Mouse (Mus musculus) kidney, adult 2 months (tissue): Measurements from ENCODE around the gene Tmem95. TPM values are rescaled to one million over a fixed set of nuclear protein-coding genes. Genes with fewer than 3 reads are reported as not detected.
A peak's percentile ranks its signal among the peaks of the same experiment; 100 is the strongest.

Source experiments
- DNase-seq: peaks from one replicate; pipeline ENCODE4 v3.0.0; 2021
- H3K27ac ChIP-seq: fragments of 200-500 bp; 2 replicates; pipeline ENCODE4 v1.5.1; 2012; ENCODE audit warnings: low read depth, low read length, control low read depth, inconsistent platforms; ENCODE audit not compliant: insufficient read depth
- H3K27me3 ChIP-seq: fragments of 200-500 bp; replicated peaks from 2 replicates; pipeline ENCODE4 v1.6.1; 2012; ENCODE audit warnings: mild to moderate bottlenecking, moderate library complexity, low read length, inconsistent platforms; ENCODE audit not compliant: control insufficient read depth, insufficient read depth
- H3K36me3 ChIP-seq: fragments of 200-500 bp; 2 replicates; pipeline ENCODE4 v1.6.1; 2012; ENCODE audit warnings: mild to moderate bottlenecking, moderate library complexity, low read length, inconsistent platforms; ENCODE audit not compliant: control insufficient read depth, insufficient read depth
- H3K4me1 ChIP-seq: fragments of 200-500 bp; 2 replicates; pipeline ENCODE4 v1.6.1; 2011; ENCODE audit warnings: low read length; ENCODE audit not compliant: control insufficient read depth, insufficient read depth
- H3K4me3 ChIP-seq: fragments of 200-500 bp; 2 replicates; pipeline ENCODE4 v1.5.1; 2011; ENCODE audit warnings: mild to moderate bottlenecking, low read depth, low read length, control low read depth; ENCODE audit not compliant: insufficient read depth
- CTCF ChIP-seq: fragments of 200-500 bp; conservative IDR thresholded peaks from 2 replicates; pipeline ENCODE4 v1.5.1; 2011; ENCODE audit warnings: low read depth, mild to moderate bottlenecking, control low read depth, low read length, moderate library complexity, mixed read lengths; ENCODE audit not compliant: insufficient read depth, insufficient read length
- POLR2A ChIP-seq: fragments of 200-500 bp; IDR thresholded peaks from one replicate; pipeline ENCODE4 v1.6.1; 2011; ENCODE audit warnings: low read depth, low read length, control low read depth
- WGBS: fragments of 180-500 bp; shearing (Covaris S2); methylation state at CpG from one replicate; pipeline ENCODE4 v1.1.7; 2018; 5-methylcytosine and 5-hydroxymethylcytosine counted together
- polyA plus RNA-seq: library from polyadenylated mRNA; depleted of rRNA; stranded (reverse); fragments of >200 nt; gene quantifications from 2 replicates; pipeline ENCODE4 v1.2.3, GENCODE M21; 2012; rRNA removed

Tmem95 gene
- polyA plus RNA-seq, 1 experiment: not detected

DNA sequence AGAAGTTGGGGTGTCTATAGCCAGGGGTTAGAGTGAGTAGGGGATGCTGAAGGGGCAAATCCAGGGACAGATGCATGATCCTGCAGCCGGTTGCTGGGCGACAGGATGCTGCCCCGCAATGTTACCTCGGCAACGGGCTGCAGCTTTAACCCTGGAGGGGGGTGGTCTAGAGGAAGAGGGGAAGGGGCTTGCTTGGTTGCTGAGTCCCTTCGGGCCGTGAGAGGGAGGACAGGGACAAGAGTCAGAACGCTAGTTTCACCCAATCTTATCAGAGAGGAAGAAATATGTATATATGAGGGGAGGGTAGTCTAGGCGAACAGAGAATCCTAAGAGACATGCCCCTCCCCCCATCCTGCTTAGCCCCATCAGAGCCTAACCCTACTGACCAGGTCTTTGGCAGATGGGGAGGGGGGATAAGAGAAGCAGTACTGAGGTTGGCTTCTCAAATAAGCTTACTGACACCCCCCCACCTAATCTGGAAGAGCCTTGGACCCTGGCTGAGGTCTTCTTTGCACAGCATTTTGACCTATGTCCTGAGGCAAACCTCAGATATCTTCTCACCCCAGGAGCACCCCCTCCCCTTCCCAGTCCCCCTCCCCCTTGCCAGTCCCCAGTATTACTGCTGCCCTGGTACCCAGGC lies 42.4 kb downstream of the Tmem95 start:
- TF ChIP-seq CTCF (no peak), POLR2A (no peak)
- DNase-seq: no peak
- Histone ChIP-seq H3K27me3 (no peaks in the 10 kb centered on the region), H3K4me3 (no peak overlapping the region), H3K27ac (no peak overlapping the region), H3K36me3 (no peaks in the 10 kb centered on the region), H3K4me1 (peaks cover 6% of the 10 kb centered on the region)
- 56% methylated on average over 9 of the region's 9 CpGs for WGBS

DNA sequence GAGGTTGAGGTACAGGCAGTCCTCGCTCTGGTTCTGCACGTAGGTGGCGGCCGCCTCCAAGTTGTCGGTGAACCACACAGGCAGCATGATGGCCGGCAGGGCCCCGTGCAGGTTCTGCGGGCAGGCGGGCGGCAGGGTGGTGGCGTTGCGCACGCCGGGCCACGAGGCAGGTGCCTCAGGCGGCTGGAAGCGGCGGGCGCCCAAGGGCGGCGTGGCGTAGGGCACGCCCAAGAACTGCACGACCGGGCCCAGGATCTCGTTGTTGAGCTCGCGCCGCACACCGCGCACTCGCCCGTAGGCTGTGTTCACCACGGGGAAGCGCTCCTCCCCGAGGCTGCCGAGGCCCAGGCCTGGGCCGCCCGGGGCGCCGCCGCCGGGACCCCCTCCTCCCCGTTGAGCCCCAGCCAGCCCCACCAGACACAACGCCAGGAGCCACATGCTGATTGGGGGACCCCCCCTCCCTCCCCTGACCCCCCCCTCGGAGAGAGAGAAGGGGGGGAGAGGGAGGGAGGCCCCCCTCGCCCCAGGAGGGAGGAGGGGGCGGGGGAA lies 43.7 kb downstream of the Tmem95 start:
- Histone ChIP-seq H3K27me3 (no peaks in the 10 kb centered on the region), H3K4me3 (peak overlapping the region; percentile 16; the same call in 1 of the 2 replicates), H3K4me1 (peaks cover 4% of the 10 kb centered on the region), H3K36me3 (no peaks in the 10 kb centered on the region), H3K27ac (no peak overlapping the region)
- WGBS: 29% methylated on average over 40 of the region's 48 CpGs
- DNase-seq: peak; percentile 33
- TF ChIP-seq CTCF (no peak), POLR2A (no peak)

DNA sequence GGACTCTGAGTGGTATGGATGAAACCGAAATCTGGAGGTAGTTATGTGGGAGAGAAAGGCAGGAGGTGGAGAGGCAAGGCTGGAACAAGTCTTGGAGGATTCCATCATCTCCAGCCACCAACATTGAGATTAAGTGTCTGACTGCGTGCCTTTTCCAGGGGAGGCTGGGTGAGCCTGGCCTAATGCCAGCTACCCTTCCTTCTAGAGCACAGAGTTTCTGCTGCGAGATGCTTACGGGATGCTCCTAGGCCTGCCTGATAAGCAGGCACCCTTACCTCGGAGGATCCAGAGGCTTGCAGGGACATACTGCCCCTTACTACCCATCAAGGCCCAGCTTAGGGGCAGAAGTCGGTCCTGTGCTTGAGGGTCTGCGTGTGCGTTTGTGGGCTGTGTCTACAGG lies 44.3 kb downstream of the Tmem95 start:
- H3K36me3 ChIP-seq: no peaks in the 10 kb centered on the region
- WGBS: 78% methylated on average over 8 of the region's 8 CpGs
- no peaks in the 10 kb centered on the region for H3K27me3 ChIP-seq
- H3K4me3 ChIP-seq: 0 out of 2 replicates have a peak overlapping the region, but pooled peaks have one; percentile 16
- DNase-seq: no peak
- no peak overlapping the region for H3K27ac ChIP-seq
- no peaks in the 10 kb centered on the region for H3K4me1 ChIP-seq
- TF ChIP-seq CTCF (no peak), POLR2A (no peak)

DNA sequence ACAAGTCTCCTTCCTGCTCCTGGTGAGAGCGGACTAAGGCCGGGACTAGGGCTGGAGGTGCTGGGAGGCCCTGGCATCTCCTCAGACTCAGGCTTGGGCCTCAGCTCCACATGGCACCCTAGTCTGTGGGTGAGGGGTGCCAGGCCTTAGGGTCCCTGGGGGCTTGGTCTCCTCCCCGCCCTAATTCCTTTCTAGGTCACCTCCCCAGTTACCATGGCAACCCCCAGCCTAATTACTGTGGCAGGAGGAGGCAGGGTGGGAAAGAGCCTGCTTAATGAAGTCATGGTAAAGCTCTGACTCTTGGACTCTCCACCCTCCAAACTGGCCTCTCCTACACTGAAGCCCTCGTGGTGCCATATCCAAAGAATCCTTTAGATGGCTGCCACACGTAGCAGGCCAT lies 49.0 kb downstream of the Tmem95 start:
- Histone ChIP-seq H3K27me3 (no peaks in the 10 kb centered on the region), H3K36me3 (no peaks in the 10 kb centered on the region), H3K27ac (no peak overlapping the region), H3K4me3 (no peak overlapping the region), H3K4me1 (no peaks in the 10 kb centered on the region)
- no peak for DNase-seq
- 74% methylated on average over 5 of the region's 5 CpGs for WGBS
- TF ChIP-seq POLR2A (no peak), CTCF (no peak)

Other genes starting within 250 kb of the Tmem95 start
- 49.9 and 50.8 TPM in 2 replicates for gene Fxr2, start 245.0 kb downstream of the Tmem95 start, polyA plus RNA-seq
- gene Sox15, start 222.7 kb downstream of the Tmem95 start, polyA plus RNA-seq: 0.58 and 0.70 TPM in 2 replicates
- gene Mpdu1, start 215.4 kb downstream of the Tmem95 start, polyA plus RNA-seq: 143 and 147 TPM in 2 replicates
- 8.5 and 10.7 TPM in 2 replicates for gene Cd68, start 211.9 kb downstream of the Tmem95 start, polyA plus RNA-seq
- gene Eif4a1, start 205.6 kb downstream of the Tmem95 start, polyA plus RNA-seq: 200 and 244 TPM in 2 replicates
- 41.8 and 43.5 TPM in 2 replicates for gene Senp3, start 195.9 kb downstream of the Tmem95 start, polyA plus RNA-seq
- 3.8 and 4.1 TPM in 2 replicates for gene Tnfsf13, start 192.2 kb downstream of the Tmem95 start, polyA plus RNA-seq
- gene Tnfsf12, start 182.2 kb downstream of the Tmem95 start, polyA plus RNA-seq: 55.5 and 65.1 TPM in 2 replicates
- 11.0 and 11.6 TPM in 2 replicates for gene Tnfsfm13, start 181.9 kb downstream of the Tmem95 start, polyA plus RNA-seq
- gene Polr2a, start 119.4 kb downstream of the Tmem95 start, polyA plus RNA-seq: 25.3 and 37.8 TPM in 2 replicates
- gene Slc35g3, start 116.0 kb downstream of the Tmem95 start, polyA plus RNA-seq: 0.05 and 0.10 TPM in 2 replicates
- 22.3 and 24.4 TPM in 2 replicates for gene Zbtb4, start 112.1 kb downstream of the Tmem95 start, polyA plus RNA-seq
- gene Chrnb1, start 82.1 kb downstream of the Tmem95 start, polyA plus RNA-seq: 11.9 and 14.3 TPM in 2 replicates
- 2.6 and 3.3 TPM in 2 replicates for gene Fgf11, start 76.2 kb downstream of the Tmem95 start, polyA plus RNA-seq
- gene Tmem102, start 72.4 kb downstream of the Tmem95 start, polyA plus RNA-seq: 19.2 and 22.4 TPM in 2 replicates
- 0.02 and 0.04 TPM in 2 replicates for gene Gm39566, start 62.7 kb downstream of the Tmem95 start, polyA plus RNA-seq
- gene Spem2, start 59.6 kb downstream of the Tmem95 start, polyA plus RNA-seq: 0.20 and 0.26 TPM in 2 replicates
- 0.28 and 0.38 TPM in 2 replicates for gene Spem1, start 55.8 kb downstream of the Tmem95 start, polyA plus RNA-seq
- gene Nlgn2, start 40.2 kb downstream of the Tmem95 start, polyA plus RNA-seq: 6.4 and 7.8 TPM in 2 replicates
- gene Tmem256, start 39.5 kb downstream of the Tmem95 start, polyA plus RNA-seq: 513 and 551 TPM in 2 replicates
- gene Plscr3, start 31.6 kb downstream of the Tmem95 start, polyA plus RNA-seq: 57.1 and 63.9 TPM in 2 replicates
- 7.9 and 9.3 TPM in 2 replicates for gene Tnk1, start 19.3 kb downstream of the Tmem95 start, polyA plus RNA-seq
- gene Kctd11, start 3.4 kb upstream of the Tmem95 start, polyA plus RNA-seq: 4.8 TPM in 2 replicates
- gene Acap1, start 17.5 kb upstream of the Tmem95 start, polyA plus RNA-seq: 1.7 and 6.1 TPM in 2 replicates
- 0.94 and 0.99 TPM in 2 replicates for gene 2810408A11Rik, start 23.0 kb upstream of the Tmem95 start, polyA plus RNA-seq
- gene Neurl4, start 23.1 kb upstream of the Tmem95 start, polyA plus RNA-seq: 72.0 and 80.1 TPM in 2 replicates
- 72.9 and 75.5 TPM in 2 replicates for gene Gps2, start 35.9 kb upstream of the Tmem95 start, polyA plus RNA-seq
- gene Eif5a, start 43.9 kb upstream of the Tmem95 start, polyA plus RNA-seq: 465 and 575 TPM in 2 replicates
- 60.5 and 71.7 TPM in 2 replicates for gene Ybx2, start 57.8 kb upstream of the Tmem95 start, polyA plus RNA-seq
- gene Slc2a4, start 70.2 kb upstream of the Tmem95 start, polyA plus RNA-seq: 74.2 and 78.6 TPM in 2 replicates
- 39.2 and 40.0 TPM in 2 replicates for gene Cldn7, start 86.8 kb upstream of the Tmem95 start, polyA plus RNA-seq
- 84.4 and 104 TPM in 2 replicates for gene Ctdnep1, start 103.1 kb upstream of the Tmem95 start, polyA plus RNA-seq
- gene Elp5, start 104.5 kb upstream of the Tmem95 start, polyA plus RNA-seq: 66.3 and 68.4 TPM in 2 replicates
- 746 and 1,018 TPM in 2 replicates for gene Gabarap, start 113.1 kb upstream of the Tmem95 start, polyA plus RNA-seq
- gene Phf23, start 117.8 kb upstream of the Tmem95 start, polyA plus RNA-seq: 16.0 and 21.4 TPM in 2 replicates
- 8.5 and 9.6 TPM in 2 replicates for gene Dvl2, start 122.6 kb upstream of the Tmem95 start, polyA plus RNA-seq
- gene Acadvl, start 137.4 kb upstream of the Tmem95 start, polyA plus RNA-seq: 249 and 308 TPM in 2 replicates
- 8.1 and 8.3 TPM in 2 replicates for gene Dlg4, start 138.9 kb upstream of the Tmem95 start, polyA plus RNA-seq
- gene Asgr1, start 176.1 kb upstream of the Tmem95 start, polyA plus RNA-seq: 0.25 and 0.41 TPM in 2 replicates
- 0.27 and 0.41 TPM in 2 replicates for gene Asgr2, start 214.6 kb upstream of the Tmem95 start, polyA plus RNA-seq